Mouse (Mus musculus) ES-Bruce4 (cell line): ENCODE data around the gene Prr7. TPM values are rescaled to one million over a fixed set of nuclear protein-coding genes. Genes with fewer than 3 reads are reported as not detected.

Experiments used
- H3K27ac ChIP-seq: 2 replicates; pipeline ENCODE4 v1.5.1; 2012; ENCODE audit warnings: low read length, inconsistent platforms; ENCODE audit not compliant: insufficient read depth
- H3K27me3 ChIP-seq: 2 replicates; pipeline ENCODE4 v1.6.1; 2012; ENCODE audit warnings: mild to moderate bottlenecking, low read length, inconsistent platforms; ENCODE audit not compliant: control insufficient read depth, poor library complexity, insufficient read depth, severe bottlenecking
- H3K36me3 ChIP-seq: 2 replicates; pipeline ENCODE4 v1.6.1; 2012; ENCODE audit warnings: inconsistent platforms, mild to moderate bottlenecking, low read length, moderate library complexity; ENCODE audit not compliant: control insufficient read depth, poor library complexity, insufficient read depth, severe bottlenecking
- H3K4me1 ChIP-seq: one replicate; pipeline ENCODE4 v1.8.1; 2011; ENCODE audit warnings: low read length; ENCODE audit not compliant: control insufficient read depth, insufficient read depth
- H3K4me3 ChIP-seq: 2 replicates; pipeline ENCODE4 v1.5.1; 2011; ENCODE audit warnings: low read depth, mild to moderate bottlenecking, low read length
- H3K9ac ChIP-seq: 2 replicates; pipeline ENCODE4 v1.6.1; 2012; ENCODE audit warnings: low read depth, mild to moderate bottlenecking, inconsistent platforms; ENCODE audit not compliant: poor library complexity, severe bottlenecking
- H3K9me3 ChIP-seq: replicated peaks from 2 replicates; pipeline ENCODE4 v1.6.1; 2012; ENCODE audit warnings: mild to moderate bottlenecking, low read length, inconsistent platforms; ENCODE audit not compliant: control insufficient read depth, poor library complexity, insufficient read depth, severe bottlenecking
- CTCF ChIP-seq: IDR thresholded peaks from one replicate; pipeline ENCODE4 v1.8.1; 2011; ENCODE audit warnings: low read depth, low read length
- EP300 ChIP-seq: IDR thresholded peaks from 2 replicates; pipeline ENCODE4 v1.6.1; 2011; ENCODE audit warnings: low read depth, low read length; ENCODE audit not compliant: insufficient read depth
- POLR2A ChIP-seq: IDR thresholded peaks from one replicate; pipeline ENCODE4 v1.8.1; 2011; ENCODE audit warnings: low read length; ENCODE audit not compliant: insufficient read depth
- polyA plus RNA-seq: library from polyadenylated mRNA; stranded (reverse); fragments of >200 nt; gene quantifications from 2 replicates; pipeline ENCODE4 v1.2.4, GENCODE M21; 2011; ENCODE audit warnings: low read depth; ENCODE audit not compliant: missing spikeins, insufficient read depth, insufficient read length

Prr7 gene
- polyA plus RNA-seq, 1 experiment: 3.4 TPM

- TF ChIP-seq POLR2A (no peak), CTCF (no peak), EP300 (no peak)
- H3K27me3 ChIP-seq: no peaks in the 10 kb centered on the region
- H3K9me3 ChIP-seq: no peaks in the 10 kb centered on the region
- no peaks in the 10 kb centered on the region for H3K36me3 ChIP-seq
- H3K9ac ChIP-seq: no peak overlapping the region
- no peak overlapping the region for H3K4me3 ChIP-seq
- no peaks in the 10 kb centered on the region for H3K4me1 ChIP-seq
- no peak overlapping the region for H3K27ac ChIP-seq
Measured at GRCm38 (mm10) chr13:55473961-55474360, 9.9 kb downstream of the Prr7 start.

DNA sequence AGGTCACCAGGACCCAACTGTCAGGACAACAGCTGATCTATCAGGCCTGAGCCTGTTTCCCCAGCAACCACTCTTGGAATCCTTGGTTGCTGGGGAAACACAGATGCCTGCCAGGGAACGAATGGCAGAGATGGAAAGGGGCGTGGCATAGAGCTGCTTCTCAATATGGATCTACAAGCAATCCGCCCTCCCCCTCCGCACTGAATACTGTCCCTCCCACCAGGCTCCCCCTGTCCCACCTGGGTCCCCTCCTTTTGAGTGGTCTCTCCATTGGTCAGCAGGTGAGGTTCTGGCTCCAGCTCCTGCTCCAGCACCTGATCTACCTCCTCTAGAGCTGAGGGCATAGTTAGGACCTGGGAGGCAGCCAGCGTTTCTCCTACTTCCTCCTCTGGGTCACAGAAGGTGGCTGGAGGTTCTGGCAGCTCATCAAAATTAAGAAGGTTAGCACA, 10.6 kb downstream of the Prr7 start:
- TF ChIP-seq EP300: no peak
- no peak for TF ChIP-seq CTCF
- no peak for TF ChIP-seq POLR2A
- no peaks in the 10 kb centered on the region for H3K9me3 ChIP-seq
- no peaks in the 10 kb centered on the region for H3K27me3 ChIP-seq
- H3K36me3 ChIP-seq: no peaks in the 10 kb centered on the region
- H3K27ac ChIP-seq: no peak overlapping the region
- H3K9ac ChIP-seq: no peak overlapping the region
- no peaks in the 10 kb centered on the region for H3K4me1 ChIP-seq
- no peak overlapping the region for H3K4me3 ChIP-seq

- no peaks in the 10 kb centered on the region for H3K36me3 ChIP-seq
- H3K4me1 ChIP-seq: no peaks in the 10 kb centered on the region
- no peak overlapping the region for H3K27ac ChIP-seq
Measured at GRCm38 (mm10) chr13:55475750-55476149, 11.7 kb downstream of the Prr7 start.

GRCm38 (mm10) chr13:55476256-55476655, 12.2 kb downstream of the Prr7 start:
- H3K4me1 ChIP-seq: no peaks in the 10 kb centered on the region
- no peak overlapping the region for H3K27ac ChIP-seq
- no peak for TF ChIP-seq POLR2A
- H3K4me3 ChIP-seq: no peak overlapping the region
- no peaks in the 10 kb centered on the region for H3K27me3 ChIP-seq
- no peaks in the 10 kb centered on the region for H3K9me3 ChIP-seq
- H3K9ac ChIP-seq: no peak overlapping the region
- no peaks in the 10 kb centered on the region for H3K36me3 ChIP-seq

More at GRCm38 (mm10) chr13:55475750-55476149, 11.7 kb downstream of the Prr7 start:
- H3K9ac ChIP-seq: no peak overlapping the region
- no peaks in the 10 kb centered on the region for H3K27me3 ChIP-seq
- TF ChIP-seq EP300 (no peak), POLR2A (no peak), CTCF (no peak)
- H3K9me3 ChIP-seq: no peaks in the 10 kb centered on the region
- no peak overlapping the region for H3K4me3 ChIP-seq

- no peaks in the 10 kb centered on the region for H3K36me3 ChIP-seq
- TF ChIP-seq CTCF (no peak), POLR2A (no peak), EP300 (no peak)
Measured at GRCm38 (mm10) chr13:55477492-55477891, 13.4 kb downstream of the Prr7 start.

DNA sequence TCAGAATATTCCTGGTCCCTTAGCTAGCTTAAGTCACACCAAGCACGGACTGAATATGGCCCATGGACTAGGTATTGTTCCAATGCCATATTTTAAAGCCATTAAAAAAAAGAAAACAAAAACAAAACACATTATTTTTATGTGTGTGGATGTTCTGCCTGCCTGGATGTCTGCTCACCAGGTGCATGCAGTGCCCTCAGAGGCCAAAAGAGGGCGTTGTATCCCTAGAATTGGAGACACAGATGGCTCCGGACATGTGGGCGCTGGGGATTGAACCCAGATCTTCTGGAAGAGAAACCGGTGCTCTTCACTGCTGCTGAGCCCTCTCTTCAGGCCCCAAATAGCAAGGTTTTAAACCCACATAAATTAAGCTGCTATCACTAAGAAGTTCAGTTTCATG, 14.0 kb downstream of the Prr7 start:
- TF ChIP-seq CTCF: peak; percentile 78
- TF ChIP-seq EP300: no peak
- no peaks in the 10 kb centered on the region for H3K36me3 ChIP-seq
- H3K9ac ChIP-seq: no peak overlapping the region

More at GRCm38 (mm10) chr13:55477492-55477891, 13.4 kb downstream of the Prr7 start:
- Histone ChIP-seq H3K9me3 (no peaks in the 10 kb centered on the region), H3K4me3 (no peak overlapping the region), H3K27ac (no peak overlapping the region), H3K4me1 (no peaks in the 10 kb centered on the region), H3K9ac (no peak overlapping the region), H3K27me3 (no peaks in the 10 kb centered on the region)

More for the DNA sequence above, 14.0 kb downstream of the Prr7 start:
- no peak overlapping the region for H3K27ac ChIP-seq
- H3K4me1 ChIP-seq: no peaks in the 10 kb centered on the region
- no peaks in the 10 kb centered on the region for H3K27me3 ChIP-seq
- H3K4me3 ChIP-seq: no peak overlapping the region
- H3K9me3 ChIP-seq: no peaks in the 10 kb centered on the region
